Mouse (Mus musculus) lung, postnatal 0 days (tissue): ENCODE data around the gene Tlr12.

Experiments used
- CTCF ChIP-seq: IDR thresholded peaks from 2 replicates; pipeline ENCODE4 v1.5.1; 2016; ENCODE audit warnings: antibody characterized with exemption, mild to moderate bottlenecking
- EP300 ChIP-seq: IDR thresholded peaks from 2 replicates; pipeline ENCODE4 v1.6.1; 2016; ENCODE audit warnings: antibody characterized with exemption, mild to moderate bottlenecking, control low read depth

- TF ChIP-seq CTCF (no peak), EP300 (no peak)
Measured at GRCm38 (mm10) chr4:128646762-128647161, 28.3 kb upstream of the Tlr12 start.
